Mouse (Mus musculus): Measurements from ENCODE around the gene Rpl36.

Rpl36 gene

DNA sequence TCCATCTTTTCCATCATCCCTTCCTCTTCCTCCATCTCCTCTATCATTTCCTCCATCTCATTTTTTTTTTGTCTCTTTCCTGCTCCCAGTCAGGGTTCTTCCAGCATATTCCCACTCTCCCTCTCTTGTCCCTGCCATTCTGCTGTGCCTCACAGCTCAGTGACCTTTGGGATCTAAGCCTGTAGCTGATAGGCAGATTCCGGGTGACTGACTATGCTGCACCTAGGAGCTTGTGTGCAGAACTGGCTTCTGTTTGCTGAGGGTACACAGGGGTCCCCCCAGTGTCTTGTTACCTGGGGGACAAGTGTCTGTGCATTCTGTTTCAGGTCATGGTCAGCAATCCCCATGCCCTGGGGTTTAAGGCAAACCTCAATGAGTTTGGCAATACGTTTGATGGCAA is 41.6 kb downstream of the Rpl36 start:
- no peak for DNase-seq

GRCm38 (mm10) chr17:56655311-56655710 is 42.1 kb downstream of the Rpl36 start:
- no peak for DNase-seq

DNA sequence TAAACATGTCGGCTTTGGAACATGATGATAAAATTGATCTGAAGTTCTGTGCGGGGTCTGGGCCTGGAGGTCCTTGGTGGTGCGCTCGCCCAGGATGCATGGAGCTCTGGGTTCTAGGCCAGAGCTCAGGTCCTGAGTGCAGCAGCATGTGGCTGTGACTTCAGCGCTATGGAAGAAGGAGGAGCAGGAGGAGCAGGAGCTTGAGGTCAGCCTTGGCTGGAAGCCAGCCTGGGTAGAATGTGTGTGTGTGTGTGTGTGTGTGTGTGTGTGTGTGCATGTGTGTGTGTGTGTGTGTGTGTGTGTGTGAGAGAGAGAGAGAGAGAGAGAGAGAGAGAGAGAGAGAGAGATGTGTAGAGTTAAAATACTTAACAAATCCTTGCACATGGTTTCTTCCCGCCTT is 43.0 kb downstream of the Rpl36 start:
- DNase-seq = no peak

- DNase-seq = no peak
Observed at GRCm38 (mm10) chr17:56663659-56664058, 50.4 kb downstream of the Rpl36 start.

All from lung, postnatal 4 days (tissue).